Mouse (Mus musculus): Measurements from ENCODE around the gene 2700097O09Rik.
A peak's percentile ranks its signal among the peaks of the same experiment; 100 is the strongest.
"Not testable (repeated sequence)": the region's sequence is repeated elsewhere in the genome, so short reads cannot be mapped to it uniquely, and the experiment has no call there.

Gene 2700097O09Rik

GRCm38 (mm10) chr12:55079726-55080600, at the start of gene 2700097O09Rik, which contains the start of gene Srp54a:
Gene 2700097O09Rik, minus strand, starts transcription at chr12:55080110.
Gene Srp54a, plus strand, starts transcription at chr12:55080262.
- DNase-seq (ENCODE audit: low read depth) = peak; percentile 95

- not testable (repeated sequence) for DNase-seq (ENCODE audit: low read depth)
These were observed 44.8 kb upstream of the 2700097O09Rik start for GRCm38 (mm10) chr12:55124731-55125130.

GRCm38 (mm10) chr12:55124242-55124641, 44.3 kb upstream of the 2700097O09Rik start, which contains the start of gene Fam177a:
Gene Fam177a, plus strand, starts transcription at chr12:55124469.
- DNase-seq (ENCODE audit: low read depth) = not testable (repeated sequence)

GRCm38 (mm10) chr12:55112616-55113015, 32.7 kb upstream of the 2700097O09Rik start:
- DNase-seq (ENCODE audit: low read depth) = not testable (repeated sequence)

GRCm38 (mm10) chr12:55092127-55092526, 12.2 kb upstream of the 2700097O09Rik start:
- DNase-seq (ENCODE audit: low read depth) = not testable (repeated sequence)

GRCm38 (mm10) chr12:55080601-55080942, 662 bp upstream of the 2700097O09Rik start:
- DNase-seq (ENCODE audit: low read depth) = peak; percentile 29

GRCm38 (mm10) chr12:55078706-55079105, 1.2 kb downstream of the 2700097O09Rik start:
- peak; percentile 53 for DNase-seq (ENCODE audit: low read depth)

- DNase-seq (ENCODE audit: low read depth) = no peak
These were observed 4.6 kb downstream of the 2700097O09Rik start for GRCm38 (mm10) chr12:55075296-55075695.

- DNase-seq (ENCODE audit: low read depth) = no peak
These were observed 6.2 kb downstream of the 2700097O09Rik start for GRCm38 (mm10) chr12:55073686-55074085.

- DNase-seq (ENCODE audit: low read depth) = no peak
These were observed 7.4 kb downstream of the 2700097O09Rik start for GRCm38 (mm10) chr12:55072495-55072894.

- no peak for DNase-seq (ENCODE audit: low read depth)
These were observed 17.8 kb downstream of the 2700097O09Rik start for GRCm38 (mm10) chr12:55062141-55062540.

GRCm38 (mm10) chr12:55061006-55061405, 18.9 kb downstream of the 2700097O09Rik start:
- no peak for DNase-seq (ENCODE audit: low read depth)

- no peak for DNase-seq (ENCODE audit: low read depth)
These were observed 19.6 kb downstream of the 2700097O09Rik start for GRCm38 (mm10) chr12:55060212-55060898.

- no peak for DNase-seq (ENCODE audit: low read depth)
These were observed 20.1 kb downstream of the 2700097O09Rik start for GRCm38 (mm10) chr12:55059812-55060211.

- no peak for DNase-seq (ENCODE audit: low read depth)
These were observed 20.9 kb downstream of the 2700097O09Rik start for GRCm38 (mm10) chr12:55058865-55059615.

- no peak for DNase-seq (ENCODE audit: low read depth)
These were observed 23.2 kb downstream of the 2700097O09Rik start for GRCm38 (mm10) chr12:55056703-55057102.

- no peak for DNase-seq (ENCODE audit: low read depth)
These were observed 25.2 kb downstream of the 2700097O09Rik start for GRCm38 (mm10) chr12:55054551-55055241.

GRCm38 (mm10) chr12:55053267-55053666, 26.6 kb downstream of the 2700097O09Rik start:
- DNase-seq (ENCODE audit: low read depth) = no peak

- peak; percentile 80 for DNase-seq (ENCODE audit: low read depth)
These were observed 28.4 kb downstream of the 2700097O09Rik start for GRCm38 (mm10) chr12:55051210-55052173.

- DNase-seq (ENCODE audit: low read depth) = peak; percentile 94
These were observed 30.1 kb downstream of the 2700097O09Rik start for GRCm38 (mm10) chr12:55049731-55050353.

Measured in 416B (cell line).